Mouse (Mus musculus): Measurements from ENCODE around the gene Zfp986.
"Not testable (repeated sequence)": the region's sequence is repeated elsewhere in the genome, so short reads cannot be mapped to it uniquely, and the experiment has no call there.

The Zfp986 gene

DNA sequence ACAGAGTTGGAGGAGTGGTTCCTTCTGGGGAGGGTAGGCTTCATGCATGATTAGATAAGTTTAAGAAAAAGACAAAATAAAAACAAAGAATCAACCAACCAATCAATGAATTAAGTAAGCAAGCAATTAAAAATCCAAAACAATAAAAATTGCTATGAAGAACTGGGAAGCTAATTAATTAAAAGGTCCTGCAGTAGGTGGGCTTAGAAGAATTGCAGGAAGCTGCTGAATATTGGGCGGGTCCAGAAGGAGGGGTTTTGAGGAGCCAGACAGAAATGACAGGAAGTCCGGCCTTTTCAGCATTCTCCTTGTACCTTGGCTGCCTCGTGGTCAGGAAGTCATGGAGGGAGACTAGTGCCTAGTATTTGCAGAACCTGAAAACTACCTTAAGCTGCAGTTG, at the start of gene Zfp986:
Zfp986 (plus strand) TSS at position 301 of the 400 bp plus-strand sequence.
- peak; percentile 1 for DNase-seq (ENCODE audit: low spot score)

DNA sequence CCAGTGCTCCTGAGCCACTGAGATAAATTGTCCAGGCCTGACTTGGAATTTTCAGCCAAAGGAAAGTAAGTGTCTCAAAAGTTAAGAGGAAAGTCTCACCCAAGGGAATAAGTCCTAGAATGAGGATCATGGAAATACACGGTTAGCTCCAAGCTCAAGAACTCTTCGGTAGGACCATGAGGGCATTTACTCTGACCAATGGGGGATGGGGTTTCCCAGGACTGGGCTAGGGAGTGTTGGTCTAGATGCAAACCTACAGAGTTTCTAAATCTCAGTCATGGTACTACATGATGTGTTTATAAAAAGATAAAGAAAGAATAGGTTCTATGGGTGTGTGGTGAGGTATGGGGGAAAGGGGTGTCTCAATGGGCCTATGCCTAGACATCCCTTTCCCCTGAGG, 48.6 kb upstream of the Zfp986 start:
- not testable (repeated sequence) for DNase-seq (ENCODE audit: low spot score)

DNA sequence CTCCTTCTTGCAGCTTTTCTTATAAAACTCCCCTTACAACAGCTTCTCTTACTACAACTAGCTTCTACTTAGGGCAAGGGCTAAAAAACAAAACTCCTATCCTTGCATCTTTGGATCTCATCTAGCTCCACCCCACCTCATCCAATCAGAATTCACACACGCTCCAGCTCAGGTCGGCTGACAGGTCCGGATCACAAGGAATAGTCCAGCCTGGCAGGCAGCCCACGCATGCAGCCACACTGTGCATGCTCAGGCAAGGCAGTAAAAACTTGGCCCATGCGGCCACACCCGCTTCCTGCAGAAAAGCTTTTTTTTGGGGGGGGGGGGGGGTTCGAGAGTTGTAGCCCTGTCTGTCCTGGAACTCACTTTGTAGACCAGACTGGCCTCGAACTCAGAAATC, 43.0 kb upstream of the Zfp986 start:
- not testable (repeated sequence) for DNase-seq (ENCODE audit: low spot score)

DNA sequence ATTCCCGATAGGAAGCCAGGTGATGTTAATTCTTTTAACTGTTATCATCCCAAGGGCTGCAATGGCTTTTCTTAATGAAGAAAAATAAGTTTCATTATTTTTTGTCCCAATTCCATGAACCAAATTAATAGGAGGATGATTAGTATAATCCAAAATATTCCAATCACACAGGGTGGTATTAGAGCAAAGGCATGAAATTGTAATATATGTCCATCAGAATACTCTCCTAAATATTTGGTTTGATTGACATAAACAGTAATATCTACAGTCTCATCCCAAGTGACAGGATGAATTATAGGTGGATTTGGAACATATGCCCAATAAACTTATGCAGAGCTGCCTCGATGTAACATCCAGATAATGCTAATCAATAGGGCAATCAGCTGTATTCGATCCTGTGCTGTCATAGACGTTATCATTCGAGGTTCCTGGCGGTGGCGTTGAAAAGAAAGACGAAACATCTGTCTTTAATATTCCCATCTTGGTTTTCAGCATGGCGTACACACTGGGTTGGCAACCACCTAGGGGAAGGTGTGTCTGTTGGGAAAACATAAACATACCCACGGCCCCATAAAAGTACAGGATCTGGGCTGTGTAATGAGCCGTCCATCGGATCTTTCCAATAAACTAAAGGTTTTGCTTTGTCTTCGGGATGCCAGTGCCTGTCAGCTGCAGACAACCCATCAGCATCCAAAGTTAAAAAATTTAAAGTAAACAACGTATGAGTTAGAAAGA, 37.1 kb upstream of the Zfp986 start:
- not testable (repeated sequence) for DNase-seq (ENCODE audit: low spot score)

DNA sequence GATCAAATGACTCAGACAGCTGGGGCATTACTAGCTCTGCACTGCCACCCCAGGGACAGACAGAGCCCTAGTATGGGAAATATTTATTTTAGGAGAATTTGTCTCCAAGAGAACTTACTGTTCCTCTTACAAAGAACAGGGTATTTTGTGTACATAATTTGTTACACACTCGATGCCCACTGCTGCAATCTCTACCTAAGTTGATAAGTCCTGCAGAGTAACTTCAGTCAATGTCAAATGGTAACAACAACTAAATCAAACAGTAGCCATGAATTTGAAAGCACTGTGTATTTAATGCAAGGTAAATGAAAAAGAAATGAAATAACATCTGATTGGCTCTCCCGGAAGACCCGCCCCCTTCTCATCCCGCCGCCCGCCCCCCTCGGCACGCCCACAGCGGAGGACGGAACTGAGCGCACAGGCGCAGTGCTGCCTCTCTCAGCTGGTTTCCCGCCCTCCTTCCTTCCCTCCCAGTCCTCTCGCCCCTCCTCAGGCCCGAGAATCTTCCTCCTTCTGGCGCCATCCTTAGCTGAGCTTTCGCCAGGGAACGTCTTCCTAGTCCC, 32.2 kb upstream of the Zfp986 start:
- not testable (repeated sequence) for DNase-seq (ENCODE audit: low spot score)

DNA sequence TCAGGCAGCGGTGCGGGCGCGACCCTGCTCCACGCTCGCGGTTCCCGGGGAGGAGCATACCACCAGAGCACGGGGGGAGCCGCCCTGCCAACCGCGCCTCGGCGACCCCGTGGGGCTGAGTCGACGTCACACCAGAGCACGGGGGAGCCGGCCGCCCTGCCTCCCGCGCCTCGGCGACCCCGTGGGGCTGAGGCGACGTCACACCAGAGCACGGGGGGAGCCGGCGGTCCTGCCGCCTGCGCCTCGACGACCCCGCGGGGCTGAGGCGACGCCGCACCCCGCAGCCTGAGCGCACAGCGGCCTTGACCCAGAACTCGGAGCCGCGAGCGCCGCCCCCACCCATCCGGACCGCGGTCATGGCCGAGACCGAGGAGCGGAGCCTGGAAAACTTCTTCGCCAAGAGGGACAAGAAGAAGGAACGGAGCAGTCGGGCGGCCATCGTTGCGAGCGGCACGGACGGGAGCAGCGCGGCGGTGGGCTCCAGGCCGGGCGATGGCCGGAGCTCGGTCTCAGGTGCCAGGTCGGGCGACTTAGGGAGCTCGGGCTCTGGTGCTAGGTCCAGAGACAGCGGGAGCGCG, 31.6 kb upstream of the Zfp986 start:
- peak; percentile 2 for DNase-seq (ENCODE audit: low spot score)

DNA sequence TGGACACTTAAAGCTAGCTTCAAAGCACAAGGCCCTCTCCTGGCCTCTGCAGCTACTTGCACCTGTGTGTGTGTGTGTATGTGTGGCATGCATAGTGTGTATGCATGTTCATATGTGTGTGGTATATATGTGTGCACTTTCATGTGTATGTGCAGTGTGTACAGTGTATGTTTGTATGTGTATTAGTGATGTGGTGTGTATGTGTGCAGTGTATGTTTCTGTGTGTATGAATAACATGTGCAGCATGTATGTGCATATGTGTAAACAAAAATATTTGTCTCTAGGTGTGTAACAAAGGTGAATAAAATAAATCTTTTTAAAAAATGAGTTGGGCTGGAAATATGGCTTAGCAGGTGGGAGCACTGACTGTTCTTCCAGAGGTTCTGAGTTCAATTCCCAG, 21.8 kb upstream of the Zfp986 start:
- peak; percentile 1 for DNase-seq (ENCODE audit: low spot score)

DNA sequence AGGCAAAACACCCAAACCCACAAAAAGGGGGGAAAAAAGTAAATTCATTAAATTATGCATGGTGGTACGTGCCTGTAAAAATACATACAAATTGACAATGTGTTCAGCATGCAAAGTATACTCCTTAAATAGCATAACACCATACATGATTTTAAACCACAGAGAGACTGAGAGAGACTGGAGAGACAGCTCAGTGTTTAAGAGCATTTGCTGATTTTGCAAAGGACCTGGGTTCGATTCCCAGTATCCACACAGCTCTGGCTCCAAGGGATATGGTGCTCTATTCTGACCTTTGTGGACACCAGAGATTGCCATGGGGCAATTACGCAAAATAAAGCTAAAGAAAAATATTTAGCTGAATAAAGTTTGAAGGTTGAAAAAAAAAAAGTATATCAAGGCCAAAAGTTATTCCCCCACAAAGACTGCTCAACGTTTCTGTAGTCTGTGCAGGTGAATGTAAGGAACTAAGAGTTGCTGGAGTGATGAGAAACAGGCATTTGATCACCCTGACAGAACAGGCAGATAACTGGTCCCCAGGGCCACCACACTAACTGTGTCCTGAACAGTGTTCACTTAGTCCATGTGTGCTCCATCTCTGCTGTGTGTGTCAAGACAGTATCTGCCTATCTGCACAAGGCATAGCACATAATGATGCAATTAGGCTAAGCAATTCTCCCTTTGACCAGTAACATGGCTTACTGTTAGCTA, 20.3 kb upstream of the Zfp986 start:
- DNase-seq (ENCODE audit: low spot score) = not testable (repeated sequence)

DNA sequence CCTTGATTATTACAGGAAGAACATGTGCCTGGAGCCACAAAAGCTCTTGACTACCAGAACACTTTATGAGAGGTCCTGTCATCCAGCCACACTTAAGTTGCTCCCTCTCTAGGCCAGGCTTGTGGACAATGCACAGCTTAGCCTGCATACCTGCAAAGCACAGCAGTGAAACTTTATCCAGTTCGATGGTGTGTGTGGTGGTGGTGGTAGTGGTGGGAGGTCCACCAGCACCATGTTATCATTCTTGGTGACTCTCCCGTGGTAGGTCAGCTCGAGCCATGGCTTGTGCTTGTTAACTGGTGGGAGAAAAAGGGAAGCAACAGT, 19.7 kb upstream of the Zfp986 start:
- DNase-seq (ENCODE audit: low spot score) = not testable (repeated sequence)

DNA sequence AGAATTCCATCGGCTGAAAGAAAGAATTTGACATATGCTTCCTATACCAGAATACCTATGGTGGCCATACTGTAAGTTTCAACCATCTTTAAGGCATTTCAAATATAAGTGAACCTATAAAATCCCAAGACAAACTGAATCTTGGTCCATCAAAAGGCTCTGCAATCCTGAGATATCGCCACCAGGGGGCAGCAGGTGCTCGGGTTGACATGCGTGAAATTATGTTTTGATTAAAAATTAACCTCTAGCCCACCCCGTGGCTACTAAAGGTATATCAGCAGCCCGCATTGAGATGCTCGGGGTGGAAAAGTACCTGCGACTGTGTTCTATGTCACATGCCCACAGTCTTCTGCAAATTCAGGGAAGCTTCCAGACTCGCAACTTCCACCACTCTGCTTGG, 17.2 kb upstream of the Zfp986 start:
- DNase-seq (ENCODE audit: low spot score) = not testable (repeated sequence)

DNA sequence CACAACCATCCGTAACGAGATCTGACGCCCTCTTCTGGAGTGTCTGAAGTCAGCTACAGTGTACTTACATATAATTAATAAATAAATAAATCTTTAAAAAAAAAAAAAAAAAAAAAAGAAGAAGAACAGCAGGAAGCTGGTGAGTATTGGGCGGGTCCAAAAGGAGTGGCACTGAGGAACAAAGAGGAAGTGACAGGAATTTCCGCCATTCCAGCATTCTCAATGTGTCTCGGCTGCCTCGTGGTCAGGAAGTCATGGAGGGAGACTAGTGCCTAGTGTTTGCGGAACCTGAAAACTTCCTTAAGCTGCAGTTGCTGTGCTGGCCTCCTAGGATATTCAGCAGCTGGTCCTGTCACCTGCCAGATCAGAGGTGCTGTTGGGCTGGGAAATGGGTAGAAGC, 4.7 kb upstream of the Zfp986 start:
- DNase-seq (ENCODE audit: low spot score) = not testable (repeated sequence)
